Mouse (Mus musculus): Measurements from ENCODE around the gene Atxn1. TPM values are rescaled to one million over a fixed set of nuclear protein-coding genes. Genes with fewer than 3 reads are reported as not detected.

Gene Atxn1
- polyA plus RNA-seq, 1 experiment from 2014 or later, result 8.5 TPM

DNA sequence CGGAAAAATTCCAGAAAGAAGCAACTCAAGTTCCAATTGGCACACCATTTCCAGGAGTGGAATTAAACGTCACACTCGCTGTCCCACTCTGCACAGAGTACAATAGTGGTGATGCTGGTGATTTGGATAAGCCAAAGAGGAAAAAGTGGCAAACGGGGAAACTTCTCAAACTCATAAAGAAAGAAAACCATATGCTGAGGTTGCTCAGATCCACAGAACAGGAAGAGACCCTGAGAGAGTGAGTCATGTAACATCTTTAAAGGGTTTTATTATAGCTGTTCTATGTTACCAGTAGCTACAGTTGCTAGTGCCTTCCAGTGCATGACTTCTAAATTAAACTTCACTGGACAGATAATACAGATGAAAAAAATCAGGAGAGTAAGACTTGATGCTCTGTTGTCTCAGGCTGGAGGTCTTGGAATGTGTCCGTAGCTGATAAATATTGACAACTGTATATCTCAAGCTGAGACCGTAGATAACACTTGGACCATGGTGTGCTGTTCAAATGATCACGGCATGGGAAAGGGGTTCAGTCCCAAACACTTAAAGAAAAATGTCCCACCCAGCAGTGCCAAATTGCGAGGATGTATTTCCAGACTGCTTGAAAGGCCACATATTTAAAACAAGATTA, 98.1 kb downstream of the Atxn1 start:
- WGBS, result 69% methylated on average over 8 of the region's 8 CpGs
- Histone ChIP-seq H3K27ac (no peak overlapping the region), H3K4me3 (replicated peaks) (no peak overlapping the region), H3K4me2 (no peak overlapping the region), H3K36me3 (no peaks in the 10 kb centered on the region), H3K4me1 (peaks cover under 1% of the 10 kb centered on the region; the same call in 1 of the 2 replicates), H3K9me3 (no peaks in the 10 kb centered on the region), H3K27me3 (replicated peaks) (no peaks in the 10 kb centered on the region), H3K9ac (no peak overlapping the region)
- ATAC-seq (ENCODE audit: insufficient read depth, low FRiP score, low read depth), result peak; percentile 50; the same call in 1 of the 2 replicates

DNA sequence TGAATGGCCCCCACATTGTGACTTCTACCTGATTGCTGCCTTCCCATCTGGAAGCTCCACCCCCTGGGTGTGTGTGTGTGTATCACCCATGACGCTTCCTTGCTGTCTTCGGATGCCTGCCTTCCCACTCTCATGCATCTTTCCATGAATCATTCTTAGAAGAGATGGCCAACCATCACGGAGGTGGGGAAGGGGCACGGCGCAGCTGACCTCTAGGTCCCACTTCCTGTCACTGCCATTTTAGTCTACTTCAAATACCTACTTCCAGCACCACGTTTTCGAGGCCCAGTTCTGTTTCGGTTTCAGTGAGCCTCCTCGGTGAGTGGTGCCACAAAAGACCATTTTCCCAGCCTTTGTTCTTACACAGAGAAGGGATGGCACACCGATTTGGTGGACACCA, 99.2 kb downstream of the Atxn1 start:
- H3K4me3 ChIP-seq (replicated peaks), result no peak overlapping the region
- H3K27ac ChIP-seq, result no peak overlapping the region
- H3K4me2 ChIP-seq, result no peak overlapping the region
- 91% methylated on average over 10 of the region's 10 CpGs for WGBS
- no peaks in the 10 kb centered on the region; the same call in 1 of the 2 replicates for H3K4me1 ChIP-seq
- no peaks in the 10 kb centered on the region for H3K27me3 ChIP-seq (replicated peaks)
- no peaks in the 10 kb centered on the region for H3K36me3 ChIP-seq
- no peaks in the 10 kb centered on the region for H3K9me3 ChIP-seq
- no peak overlapping the region for H3K9ac ChIP-seq
- ATAC-seq (ENCODE audit: insufficient read depth, low FRiP score, low read depth), result no peak

DNA sequence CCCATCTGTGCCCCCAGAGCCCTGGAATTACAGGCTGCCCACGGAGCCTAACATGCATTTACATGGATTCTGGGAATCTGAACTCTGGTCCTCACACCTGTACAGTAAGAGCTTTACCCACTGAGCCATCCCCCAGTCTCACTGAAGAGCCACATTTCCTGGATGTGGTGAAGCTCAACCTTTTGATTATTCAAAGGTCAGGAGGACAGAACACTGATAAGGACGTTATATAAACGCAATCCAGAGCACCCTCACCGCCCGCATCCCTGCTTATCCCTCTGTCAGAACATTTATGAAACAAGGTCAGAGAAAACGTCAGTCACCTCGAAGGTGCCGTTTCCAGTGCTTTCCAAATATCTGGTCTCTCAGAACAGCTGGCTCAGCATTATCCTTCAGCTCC, 101.0 kb downstream of the Atxn1 start:
- Histone ChIP-seq H3K9me3 (no peaks in the 10 kb centered on the region), H3K36me3 (no peaks in the 10 kb centered on the region), H3K4me2 (no peak overlapping the region), H3K4me3 (replicated peaks) (no peak overlapping the region), H3K27ac (no peak overlapping the region), H3K4me1 (no peaks in the 10 kb centered on the region; the same call in 1 of the 2 replicates), H3K27me3 (replicated peaks) (no peaks in the 10 kb centered on the region), H3K9ac (no peak overlapping the region)
- whole genome bisulfite sequencing, result 65% methylated on average over 8 of the region's 8 CpGs
- no peak for ATAC-seq (ENCODE audit: insufficient read depth, low FRiP score, low read depth)

DNA sequence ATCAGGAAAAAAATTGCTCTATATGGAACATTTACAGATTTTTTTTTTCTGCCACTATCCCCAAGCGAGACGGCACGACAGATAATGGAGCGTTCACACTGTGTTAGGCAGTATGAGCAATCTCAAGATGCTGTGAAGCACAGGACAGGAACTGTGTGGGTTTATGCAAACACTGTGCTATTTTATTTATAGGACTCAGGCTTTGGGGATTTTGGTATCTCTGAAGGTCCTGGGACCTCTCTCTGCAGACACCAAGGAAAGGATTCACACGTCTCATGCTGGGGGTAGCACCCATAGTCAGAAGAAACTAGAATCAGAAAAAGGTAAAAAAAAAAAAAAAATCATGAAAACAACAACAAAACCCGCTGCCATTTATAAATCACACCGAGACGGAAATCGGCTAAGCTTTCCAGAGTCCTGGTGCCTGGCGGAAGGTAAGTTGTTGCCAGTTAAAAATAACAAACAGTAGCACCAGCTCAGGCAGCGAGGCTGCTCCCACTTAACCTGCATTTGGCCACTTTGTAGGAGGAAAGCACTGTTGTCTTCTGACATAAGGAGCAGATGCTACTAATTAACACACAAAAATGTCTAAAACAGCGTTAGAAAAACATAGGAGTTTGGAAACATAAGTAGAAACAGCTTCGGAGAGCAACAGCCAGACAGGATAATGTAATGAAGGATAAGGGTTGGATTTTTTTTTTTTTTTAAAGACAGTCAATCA, 102.8 kb downstream of the Atxn1 start:
- Histone ChIP-seq H3K27me3 (replicated peaks) (no peaks in the 10 kb centered on the region), H3K4me1 (no peaks in the 10 kb centered on the region), H3K27ac (no peak overlapping the region), H3K4me3 (replicated peaks) (no peak overlapping the region), H3K9ac (no peak overlapping the region), H3K4me2 (no peak overlapping the region), H3K9me3 (no peaks in the 10 kb centered on the region), H3K36me3 (no peaks in the 10 kb centered on the region)
- no peak for ATAC-seq (ENCODE audit: insufficient read depth, low FRiP score, low read depth)
- WGBS, result 61% methylated on average over 13 of the region's 13 CpGs

DNA sequence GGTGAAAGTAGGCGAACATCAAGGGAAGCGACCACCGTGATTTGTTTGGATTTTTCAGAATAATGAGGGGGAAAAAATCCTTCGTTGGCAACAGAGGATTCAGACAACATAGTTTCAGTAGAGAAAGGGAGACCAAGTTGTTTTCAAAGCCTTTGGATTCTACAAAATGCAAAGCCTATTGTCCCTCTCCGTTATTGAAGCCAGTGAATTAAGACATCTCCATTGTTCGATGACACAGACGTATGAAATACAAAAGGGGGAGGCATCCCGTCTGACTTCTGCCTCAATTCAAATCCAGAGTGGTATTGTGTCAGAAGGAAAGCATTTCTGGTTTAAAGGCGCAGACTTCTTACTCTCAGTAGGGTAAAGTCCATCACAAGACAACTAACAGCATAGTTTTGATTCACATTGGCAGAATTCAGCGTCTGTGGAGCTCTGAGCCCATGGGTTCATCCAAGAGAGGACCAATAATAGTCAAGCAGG, 103.7 kb downstream of the Atxn1 start:
- WGBS, result 62% methylated on average over 10 of the region's 10 CpGs
- H3K4me3 ChIP-seq (replicated peaks), result no peak overlapping the region
- no peaks in the 10 kb centered on the region for H3K27me3 ChIP-seq (replicated peaks)
- no peak overlapping the region for H3K4me2 ChIP-seq
- no peak overlapping the region for H3K27ac ChIP-seq
- no peaks in the 10 kb centered on the region for H3K9me3 ChIP-seq
- ATAC-seq (ENCODE audit: insufficient read depth, low FRiP score, low read depth), result no peak
- no peak overlapping the region for H3K9ac ChIP-seq
- H3K36me3 ChIP-seq, result no peaks in the 10 kb centered on the region
- no peaks in the 10 kb centered on the region for H3K4me1 ChIP-seq

DNA sequence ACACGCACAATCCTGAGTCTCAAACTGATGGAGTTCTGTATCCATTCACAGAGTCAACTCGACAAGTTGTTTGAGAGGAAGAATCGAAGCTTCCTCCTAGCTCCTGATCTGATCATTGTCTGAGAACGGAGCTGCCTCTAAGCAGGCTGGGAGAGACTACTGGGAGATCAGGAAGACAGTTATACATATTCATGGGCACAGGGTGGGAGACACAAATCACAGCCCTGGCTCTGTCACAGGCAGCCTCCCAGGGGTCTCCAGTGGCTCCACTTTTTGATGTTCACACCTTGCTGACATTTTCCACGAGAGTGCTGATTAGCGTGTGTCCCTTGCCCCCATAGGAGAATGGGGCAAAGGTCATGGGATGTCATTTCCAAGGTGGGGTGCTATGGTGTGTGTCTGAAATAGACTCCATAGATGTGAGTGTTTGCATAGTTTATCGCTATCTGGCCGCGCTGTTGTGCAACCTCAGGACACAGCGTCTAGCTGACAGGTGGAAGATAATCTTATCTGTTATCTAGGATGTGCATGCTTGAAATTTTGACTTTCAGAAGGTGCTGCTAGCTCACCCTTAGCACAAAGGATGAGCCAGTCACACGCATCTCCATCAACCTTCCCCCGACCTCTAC, 105.6 kb downstream of the Atxn1 start:
- Histone ChIP-seq H3K9me3 (no peaks in the 10 kb centered on the region), H3K36me3 (no peaks in the 10 kb centered on the region), H3K4me3 (replicated peaks) (no peak overlapping the region), H3K27ac (no peak overlapping the region), H3K9ac (no peak overlapping the region), H3K4me1 (no peaks in the 10 kb centered on the region), H3K27me3 (replicated peaks) (no peaks in the 10 kb centered on the region), H3K4me2 (no peak overlapping the region)
- no peak; the same call in 1 of the 2 replicates for ATAC-seq (ENCODE audit: insufficient read depth, low FRiP score, low read depth)
- 64% methylated on average over 12 of the region's 12 CpGs for WGBS

DNA sequence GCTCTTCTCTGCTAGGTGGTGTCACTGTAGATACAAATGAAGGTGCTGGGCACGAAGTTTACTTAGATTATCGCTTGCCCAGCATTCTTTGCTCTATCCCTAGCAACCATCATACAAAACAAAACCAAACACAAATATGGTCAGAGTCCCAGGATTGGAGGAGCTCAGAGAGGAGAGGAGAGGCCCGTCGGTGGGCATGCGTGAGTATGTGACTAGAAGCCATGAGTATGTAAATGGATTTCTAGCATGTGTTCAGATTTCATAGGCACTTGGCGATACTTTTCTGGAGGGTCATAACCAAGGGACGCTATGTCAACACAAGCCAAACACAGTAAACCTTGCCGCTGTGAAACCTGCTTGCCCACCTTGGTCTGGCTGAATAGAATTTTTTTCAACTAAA, 107.4 kb downstream of the Atxn1 start:
- no peak overlapping the region for H3K9ac ChIP-seq

DNA sequence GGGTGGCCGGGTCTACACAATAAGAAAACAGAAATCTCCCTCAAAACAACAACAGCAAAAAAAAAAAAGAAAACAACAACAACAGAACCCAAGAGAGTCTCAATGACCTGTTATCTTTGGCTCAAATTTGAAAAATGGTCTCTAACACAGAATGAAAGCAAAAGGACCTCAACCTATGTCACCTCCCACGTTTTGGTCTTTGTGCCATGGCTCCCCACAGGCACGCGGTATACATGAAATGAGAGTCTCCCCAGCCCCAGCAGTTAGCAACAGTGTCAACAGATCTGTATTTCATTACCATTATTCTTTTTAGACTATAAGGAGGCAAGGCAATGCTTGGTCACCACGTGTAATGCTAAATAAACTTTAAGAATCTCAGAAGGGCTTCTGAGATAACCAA, 110.3 kb downstream of the Atxn1 start:
- Histone ChIP-seq H3K4me3 (replicated peaks) (no peak overlapping the region), H3K9ac (no peak overlapping the region), H3K9me3 (no peaks in the 10 kb centered on the region), H3K4me1 (no peaks in the 10 kb centered on the region), H3K36me3 (no peaks in the 10 kb centered on the region), H3K27ac (no peak overlapping the region), H3K4me2 (no peak overlapping the region), H3K27me3 (replicated peaks) (no peaks in the 10 kb centered on the region)
- WGBS, result 78% methylated on average over 5 of the region's 5 CpGs
- ATAC-seq (ENCODE audit: insufficient read depth, low FRiP score, low read depth), result no peak

More for the DNA sequence above, 107.4 kb downstream of the Atxn1 start:
- no peak overlapping the region for H3K4me2 ChIP-seq
- H3K4me3 ChIP-seq (replicated peaks), result no peak overlapping the region
- H3K36me3 ChIP-seq, result no peaks in the 10 kb centered on the region
- no peaks in the 10 kb centered on the region for H3K27me3 ChIP-seq (replicated peaks)
- H3K4me1 ChIP-seq, result no peaks in the 10 kb centered on the region
- WGBS, result 82% methylated on average over 8 of the region's 8 CpGs
- no peak for ATAC-seq (ENCODE audit: insufficient read depth, low FRiP score, low read depth)
- H3K27ac ChIP-seq, result no peak overlapping the region
- H3K9me3 ChIP-seq, result no peaks in the 10 kb centered on the region

DNA sequence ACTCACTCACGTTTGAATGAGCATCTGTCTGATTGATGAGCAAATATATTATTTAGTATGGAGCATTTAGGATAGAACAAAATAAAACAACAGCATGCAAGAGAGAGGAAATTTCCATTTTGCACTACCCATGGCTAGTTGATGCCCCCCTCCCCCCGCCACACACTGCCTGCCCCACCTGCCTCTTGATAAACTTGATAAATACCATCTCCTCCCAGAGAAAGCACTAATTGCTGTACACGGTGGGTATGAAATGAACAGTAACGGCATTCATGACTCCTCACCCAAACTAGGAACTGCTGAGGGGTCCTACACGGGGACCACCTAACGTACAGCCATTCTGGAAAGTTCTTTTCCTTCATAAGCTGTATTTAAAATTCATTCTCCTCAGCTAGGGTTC, 111.1 kb downstream of the Atxn1 start:
- Histone ChIP-seq H3K4me1 (no peaks in the 10 kb centered on the region), H3K36me3 (no peaks in the 10 kb centered on the region), H3K9me3 (no peaks in the 10 kb centered on the region), H3K9ac (no peak overlapping the region), H3K4me3 (replicated peaks) (no peak overlapping the region), H3K27me3 (replicated peaks) (no peaks in the 10 kb centered on the region), H3K4me2 (no peak overlapping the region), H3K27ac (no peak overlapping the region)
- 71% methylated on average over 6 of the region's 6 CpGs for whole genome bisulfite sequencing
- no peak for ATAC-seq (ENCODE audit: insufficient read depth, low FRiP score, low read depth)

DNA sequence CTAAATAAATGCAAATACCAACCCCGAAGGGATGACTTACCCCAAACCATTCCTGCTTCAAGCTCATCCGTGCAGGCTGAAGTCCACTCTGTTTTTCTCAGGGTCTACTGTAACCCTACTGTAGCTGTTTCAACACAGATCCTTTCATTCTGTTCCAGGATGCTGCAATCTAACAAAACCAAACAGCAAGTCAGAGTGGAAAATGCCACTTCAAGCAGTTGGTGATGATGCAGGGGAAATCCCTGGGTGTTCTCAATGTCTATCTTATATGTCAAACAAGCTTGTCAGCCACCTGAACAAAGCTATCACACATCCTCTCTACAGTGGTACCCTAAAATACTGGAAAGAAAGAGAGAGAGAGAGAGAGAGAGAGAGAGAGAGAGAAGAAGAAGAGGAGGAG, 112.5 kb downstream of the Atxn1 start:
- 61% methylated on average over 2 of the region's 2 CpGs for WGBS
- H3K27me3 ChIP-seq (replicated peaks), result no peaks in the 10 kb centered on the region
- H3K4me1 ChIP-seq, result no peaks in the 10 kb centered on the region
- H3K4me2 ChIP-seq, result no peak overlapping the region
- H3K9ac ChIP-seq, result no peak overlapping the region
- H3K36me3 ChIP-seq, result no peaks in the 10 kb centered on the region
- no peaks in the 10 kb centered on the region for H3K9me3 ChIP-seq
- no peak overlapping the region for H3K4me3 ChIP-seq (replicated peaks)
- no peak for ATAC-seq (ENCODE audit: insufficient read depth, low FRiP score, low read depth)
- no peak overlapping the region for H3K27ac ChIP-seq

DNA sequence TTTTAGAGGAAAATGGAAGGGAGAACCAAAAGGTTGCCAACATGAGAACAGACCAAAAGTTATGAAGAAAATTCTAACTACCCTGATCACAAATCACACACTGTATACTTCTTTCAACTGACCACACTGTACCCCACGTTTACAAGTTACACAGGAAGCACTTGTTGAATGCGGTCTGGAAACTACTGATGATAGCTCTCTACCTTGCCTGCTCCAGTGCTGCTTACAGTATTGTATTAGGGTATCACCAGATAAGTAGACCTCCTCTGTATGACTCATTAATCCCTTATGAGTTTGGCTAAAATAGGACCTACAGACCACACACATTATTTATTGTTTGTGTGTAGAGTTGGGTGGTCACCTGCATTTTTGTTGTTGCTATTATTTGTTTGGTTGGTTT, 113.1 kb downstream of the Atxn1 start:
- H3K27ac ChIP-seq, result no peak overlapping the region
- H3K4me1 ChIP-seq, result no peaks in the 10 kb centered on the region
- no peak overlapping the region for H3K9ac ChIP-seq
- 72% methylated on average over 2 of the region's 2 CpGs for WGBS
- H3K4me2 ChIP-seq, result no peak overlapping the region
- H3K4me3 ChIP-seq (replicated peaks), result no peak overlapping the region
- no peaks in the 10 kb centered on the region for H3K9me3 ChIP-seq
- H3K36me3 ChIP-seq, result no peaks in the 10 kb centered on the region
- no peak for ATAC-seq (ENCODE audit: insufficient read depth, low FRiP score, low read depth)
- no peaks in the 10 kb centered on the region for H3K27me3 ChIP-seq (replicated peaks)

DNA sequence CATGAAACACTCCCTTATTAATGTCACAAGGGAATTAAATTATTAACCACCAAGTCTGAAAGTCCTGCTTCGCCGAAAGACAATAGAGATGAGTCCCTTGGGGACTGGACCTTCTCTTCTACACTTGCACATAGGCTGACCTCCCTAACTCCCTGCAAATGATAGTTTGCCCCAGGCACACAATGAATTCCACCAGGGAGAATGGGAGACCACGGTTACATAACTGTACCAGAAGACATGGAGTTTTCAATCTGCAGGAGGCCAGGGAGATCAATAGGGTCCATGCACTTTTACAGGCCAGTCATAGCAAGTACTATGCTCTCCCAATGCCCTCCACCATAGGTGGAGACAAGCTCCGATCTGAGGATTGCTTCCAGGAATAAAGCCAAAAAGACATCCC, 113.7 kb downstream of the Atxn1 start:
- Histone ChIP-seq H3K36me3 (no peaks in the 10 kb centered on the region), H3K4me3 (replicated peaks) (no peak overlapping the region), H3K9me3 (no peaks in the 10 kb centered on the region), H3K4me2 (no peak overlapping the region), H3K9ac (no peak overlapping the region), H3K27ac (no peak overlapping the region), H3K4me1 (no peaks in the 10 kb centered on the region), H3K27me3 (replicated peaks) (no peaks in the 10 kb centered on the region)
- ATAC-seq (ENCODE audit: insufficient read depth, low FRiP score, low read depth), result no peak
- 79% methylated on average over 4 of the region's 4 CpGs for WGBS

All from stomach, embryonic 15.5 days (tissue).